Mouse (Mus musculus) hindbrain, embryonic 13.5 days (tissue): ENCODE data around the gene Rprd1b. TPM values are rescaled to one million over a fixed set of nuclear protein-coding genes. Genes with fewer than 3 reads are reported as not detected.
A peak's percentile ranks its signal among the peaks of the same experiment; 100 is the strongest.
"Not testable (repeated sequence)": the region's sequence is repeated elsewhere in the genome, so short reads cannot be mapped to it uniquely, and the experiment has no call there.

Experiments used
- ATAC-seq: fragments of 200-750 bp; cut with Nextera tagmentation; 2 replicates; pipeline ENCODE4 v1.8.0; 2017; ENCODE audit warnings: moderate TSS enrichment; ENCODE audit not compliant: low FRiP score
- H3K27ac ChIP-seq: fragments of 300-500 bp; sonication (generic); 2 replicates; pipeline ENCODE4 v1.5.1; 2015; ENCODE audit warnings: inconsistent platforms, mild to moderate bottlenecking, moderate library complexity
- H3K27me3 ChIP-seq: fragments of 300-500 bp; sonication (generic); 2 replicates; pipeline ENCODE4 v1.6.1; 2015; ENCODE audit warnings: mild to moderate bottlenecking, inconsistent platforms
- H3K36me3 ChIP-seq: fragments of 300-500 bp; sonication (generic); 2 replicates; pipeline ENCODE4 v1.6.1; 2015; ENCODE audit warnings: mild to moderate bottlenecking, inconsistent platforms
- H3K4me1 ChIP-seq: fragments of 300-500 bp; sonication (generic); replicated peaks from 2 replicates; pipeline ENCODE4 v1.6.1; 2015; ENCODE audit warnings: inconsistent platforms
- H3K4me2 ChIP-seq: fragments of 300-500 bp; sonication (generic); 2 replicates; pipeline ENCODE4 v1.6.1; 2015; ENCODE audit warnings: inconsistent platforms, mild to moderate bottlenecking, moderate library complexity
- H3K4me3 ChIP-seq: fragments of 300-500 bp; sonication (generic); 2 replicates; pipeline ENCODE4 v1.5.1; 2015; ENCODE audit warnings: mild to moderate bottlenecking, inconsistent platforms
- H3K9ac ChIP-seq: fragments of 300-500 bp; sonication (generic); 2 replicates; pipeline ENCODE4 v1.6.1; 2015; ENCODE audit warnings: mild to moderate bottlenecking, inconsistent platforms
- H3K9me3 ChIP-seq: fragments of 300-500 bp; sonication (generic); 2 replicates; pipeline ENCODE4 v1.6.1; 2016; ENCODE audit warnings: inconsistent platforms
- WGBS: fragments of 180-500 bp; shearing (Covaris S2); methylation state at CpG from one replicate; pipeline ENCODE4 v1.1.7; 2015; 5-methylcytosine and 5-hydroxymethylcytosine counted together
- polyA plus RNA-seq: library from polyadenylated mRNA; unstranded; fragments of >200 nt; fragmentation: Nextera tagmentation; extraction: Ambion mirVana; gene quantifications from 2 replicates; pipeline ENCODE4 v1.2.1, GENCODE M21; 2015

Rprd1b gene
- polyA plus RNA-seq, 1 experiment from 2014 or later, result 39.8 TPM

DNA sequence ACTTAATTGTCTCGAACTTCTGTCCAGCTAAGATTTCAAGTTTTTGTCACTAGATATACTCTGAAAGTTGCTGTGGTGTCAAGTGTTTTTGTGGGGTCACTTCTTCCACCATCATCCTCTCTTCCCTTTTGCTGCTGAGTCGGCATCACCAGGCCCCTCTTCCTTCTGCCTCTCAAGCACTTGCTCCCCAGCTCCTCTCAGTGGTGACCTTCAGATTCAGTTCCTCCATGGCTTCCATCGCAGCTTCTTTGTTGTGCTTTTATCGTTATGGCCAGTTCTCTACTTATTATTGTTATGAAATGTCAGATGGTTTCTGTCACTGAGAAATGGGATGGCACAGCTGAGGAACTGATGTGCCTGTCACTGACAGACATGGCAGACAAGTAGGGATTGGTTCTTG lies 17.9 kb downstream of the Rprd1b start:
- Histone ChIP-seq H3K27ac (no peak overlapping the region), H3K9ac (0 out of 2 replicates have a peak overlapping the region, but pooled peaks have one; percentile 26), H3K4me3 (no peak overlapping the region), H3K36me3 (peaks cover 46% of the 10 kb centered on the region), H3K9me3 (no peaks in the 10 kb centered on the region), H3K27me3 (no peaks in the 10 kb centered on the region), H3K4me2 (no peak overlapping the region), H3K4me1 (0 out of 2 replicates have a peak, but pooled peaks cover 3% of the 10 kb centered on the region)
- ATAC-seq, result no peak
- WGBS, result 72% methylated on average over 4 of the region's 4 CpGs

DNA sequence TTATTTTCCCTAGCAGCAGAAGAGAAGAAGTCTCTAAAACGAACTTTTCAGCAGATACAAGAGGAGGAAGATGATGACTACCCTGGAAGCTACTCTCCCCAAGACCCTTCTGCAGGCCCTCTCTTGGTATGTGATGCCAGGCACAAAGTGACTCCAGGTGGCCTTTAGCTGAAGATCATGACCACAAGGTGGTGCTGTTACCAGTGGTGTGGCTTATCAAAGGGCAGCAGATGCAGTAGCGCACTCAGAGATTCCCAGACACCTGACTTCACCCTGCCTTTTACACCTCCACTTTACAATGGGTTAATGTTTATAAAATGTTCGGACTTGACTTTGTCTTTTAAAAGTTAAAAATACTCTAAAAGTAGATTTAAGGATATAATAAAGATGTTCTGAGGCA lies 19.6 kb downstream of the Rprd1b start:
- peaks cover 57% of the 10 kb centered on the region for H3K36me3 ChIP-seq
- H3K4me3 ChIP-seq, result no peak overlapping the region
- H3K27ac ChIP-seq, result no peak overlapping the region
- H3K4me2 ChIP-seq, result no peak overlapping the region
- H3K9ac ChIP-seq, result no peak overlapping the region
- H3K9me3 ChIP-seq, result no peaks in the 10 kb centered on the region
- no peak for ATAC-seq
- H3K27me3 ChIP-seq, result no peaks in the 10 kb centered on the region
- WGBS, result 73% methylated on average over 3 of the region's 3 CpGs
- 0 out of 2 replicates have a peak, but pooled peaks cover 3% of the 10 kb centered on the region for H3K4me1 ChIP-seq

DNA sequence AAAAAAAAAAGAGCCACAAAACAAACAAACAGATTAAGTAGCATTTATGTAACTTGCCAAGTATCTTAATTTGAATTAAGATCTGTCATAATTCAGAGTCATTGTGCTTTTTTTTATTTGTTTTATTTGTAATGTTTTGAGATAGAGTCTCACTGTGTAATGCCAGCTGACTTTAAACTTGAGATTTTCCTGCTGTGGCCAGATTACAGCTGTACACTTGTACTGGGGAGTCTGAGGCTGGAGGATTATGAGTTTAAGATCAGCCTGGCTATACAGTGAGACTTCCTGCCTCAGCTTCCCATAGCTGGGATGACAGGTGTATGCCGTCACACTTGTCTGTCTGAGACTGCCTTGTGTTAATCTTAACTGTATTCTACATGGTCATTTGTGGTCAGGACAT lies 20.4 kb downstream of the Rprd1b start:
- Histone ChIP-seq H3K4me1 (0 out of 2 replicates have a peak, but pooled peaks cover 3% of the 10 kb centered on the region), H3K4me2 (no peak overlapping the region), H3K9me3 (no peaks in the 10 kb centered on the region), H3K4me3 (no peak overlapping the region), H3K27me3 (no peaks in the 10 kb centered on the region), H3K36me3 (peaks cover 52% of the 10 kb centered on the region), H3K27ac (no peak overlapping the region), H3K9ac (no peak overlapping the region)
- 98% methylated on average over 1 of the region's 1 CpGs for WGBS
- ATAC-seq, result no peak

DNA sequence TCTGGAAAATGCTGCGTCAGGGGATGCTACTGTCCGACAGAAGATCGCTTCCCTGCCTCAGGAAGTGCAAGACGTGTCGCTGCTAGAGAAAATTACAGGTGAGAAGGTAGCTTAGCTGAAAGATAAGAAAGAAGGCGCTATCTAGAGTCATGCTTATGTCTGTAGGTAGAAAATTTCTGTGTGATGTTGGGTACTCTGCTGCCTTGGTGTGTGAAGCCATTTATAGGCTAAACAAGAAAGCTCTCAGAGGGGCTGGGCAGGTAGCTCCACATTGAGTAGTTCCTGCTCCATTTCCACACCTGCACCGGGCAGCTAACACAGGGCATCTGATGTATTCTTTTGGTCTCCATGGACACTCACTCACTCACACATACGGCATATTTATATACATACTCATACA lies 21.8 kb downstream of the Rprd1b start:
- Histone ChIP-seq H3K4me3 (no peak overlapping the region), H3K36me3 (peaks cover 47% of the 10 kb centered on the region), H3K4me1 (no peaks in the 10 kb centered on the region), H3K4me2 (no peak overlapping the region), H3K9ac (no peak overlapping the region), H3K9me3 (no peaks in the 10 kb centered on the region), H3K27me3 (no peaks in the 10 kb centered on the region), H3K27ac (no peak overlapping the region)
- WGBS, result 97% methylated on average over 8 of the region's 8 CpGs
- ATAC-seq, result no peak

DNA sequence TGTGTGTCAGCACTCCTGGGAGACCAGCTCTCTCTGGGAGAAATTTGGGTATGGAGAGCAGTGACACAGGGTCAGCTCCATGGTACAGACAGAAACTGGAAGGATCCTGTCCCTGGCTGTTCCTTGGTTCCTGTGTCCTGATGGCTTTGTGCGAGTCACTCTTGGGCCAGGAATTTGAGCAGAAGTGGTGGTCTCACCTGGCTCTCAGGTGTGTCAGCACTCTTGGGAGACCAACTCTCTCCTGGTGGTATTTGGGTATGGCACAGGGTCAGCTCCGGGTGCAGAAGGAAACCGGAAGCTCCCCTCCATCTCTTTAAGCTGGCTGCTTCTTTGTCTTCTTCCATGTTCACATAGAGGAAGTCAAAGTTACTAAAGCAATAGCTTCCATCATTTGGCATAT lies 26.3 kb downstream of the Rprd1b start:
- Histone ChIP-seq H3K9me3 (no peaks in the 10 kb centered on the region), H3K27ac (no peak overlapping the region), H3K27me3 (no peaks in the 10 kb centered on the region), H3K9ac (no peak overlapping the region), H3K4me3 (no peak overlapping the region), H3K36me3 (peaks cover 56% of the 10 kb centered on the region), H3K4me1 (peaks cover 11% of the 10 kb centered on the region), H3K4me2 (no peak overlapping the region)
- no peak for ATAC-seq
- 97% methylated on average over 3 of the region's 3 CpGs for WGBS

DNA sequence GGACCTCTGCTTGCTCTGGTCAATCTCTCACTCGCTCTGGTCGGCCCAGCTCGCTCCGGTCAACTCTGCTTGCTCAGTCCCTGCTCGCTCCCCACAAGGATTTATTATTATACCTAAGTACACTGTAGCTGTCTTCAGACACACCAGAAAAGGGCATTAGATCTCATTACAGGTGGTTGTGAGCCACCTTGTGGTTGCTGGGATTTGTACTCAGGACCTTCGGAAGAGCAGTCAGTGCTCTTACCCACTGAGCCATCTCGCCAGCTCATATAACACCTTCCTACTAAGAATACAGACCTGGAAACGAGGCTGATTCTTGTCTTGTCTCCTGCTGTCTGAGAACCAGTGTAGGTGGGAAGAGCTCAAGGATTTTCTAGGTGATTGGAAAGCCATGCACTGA lies 27.1 kb downstream of the Rprd1b start:
- not testable (repeated sequence) for H3K27ac ChIP-seq, H3K9me3 ChIP-seq, ATAC-seq, H3K4me2 ChIP-seq, H3K4me3 ChIP-seq, H3K27me3 ChIP-seq, H3K9ac ChIP-seq
- Histone ChIP-seq H3K36me3 (peaks cover 56% of the 10 kb centered on the region), H3K4me1 (peaks cover 18% of the 10 kb centered on the region)
- 94% methylated on average over 8 of the region's 8 CpGs for WGBS

DNA sequence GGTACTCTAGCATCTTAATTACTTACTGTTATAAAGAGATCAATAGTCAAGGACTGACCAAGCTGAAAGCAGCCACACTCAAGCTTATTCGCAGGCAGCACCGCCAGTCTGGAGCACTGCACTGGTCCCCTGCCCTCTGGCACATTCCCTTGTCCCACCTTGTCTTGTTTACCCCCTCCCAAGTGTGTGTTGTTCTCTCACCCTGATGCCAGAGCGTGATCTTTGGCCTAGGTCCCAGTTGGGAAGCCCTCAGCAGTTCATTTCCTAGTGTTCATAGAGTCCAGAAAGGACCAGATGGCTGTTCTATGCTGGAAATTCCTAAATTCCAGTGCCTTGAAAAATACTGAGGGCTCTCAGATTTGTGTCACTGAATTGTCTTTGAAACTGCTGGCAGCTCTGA lies 28.7 kb downstream of the Rprd1b start:
- peaks cover 18% of the 10 kb centered on the region for H3K4me1 ChIP-seq
- no peaks in the 10 kb centered on the region for H3K9me3 ChIP-seq
- H3K4me3 ChIP-seq, result no peak overlapping the region
- no peaks in the 10 kb centered on the region for H3K27me3 ChIP-seq
- no peak for ATAC-seq
- H3K9ac ChIP-seq, result no peak overlapping the region
- WGBS, result 87% methylated on average over 3 of the region's 3 CpGs
- H3K36me3 ChIP-seq, result peaks cover 60% of the 10 kb centered on the region
- H3K4me2 ChIP-seq, result no peak overlapping the region
- no peak overlapping the region for H3K27ac ChIP-seq

DNA sequence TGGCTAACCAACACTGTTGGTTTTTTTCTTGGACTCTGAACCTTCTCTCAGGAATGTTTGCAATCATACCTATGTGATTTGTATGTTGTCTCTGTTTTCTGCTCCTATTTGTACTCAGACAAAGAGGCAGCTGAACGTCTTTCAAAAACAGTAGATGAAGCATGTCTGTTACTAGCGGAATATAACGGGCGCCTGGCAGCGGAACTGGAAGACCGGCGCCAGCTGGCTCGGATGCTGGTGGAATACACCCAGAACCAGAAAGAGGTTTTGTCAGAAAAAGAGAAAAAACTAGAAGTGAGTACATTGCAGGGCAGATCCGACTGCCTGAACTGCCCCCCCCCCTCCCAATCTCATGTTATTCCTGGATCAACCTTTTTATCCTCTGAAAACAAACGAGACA lies 30.2 kb downstream of the Rprd1b start:
- 73% methylated on average over 10 of the region's 10 CpGs for WGBS
- Histone ChIP-seq H3K36me3 (peaks cover 61% of the 10 kb centered on the region), H3K27ac (no peak overlapping the region), H3K27me3 (no peaks in the 10 kb centered on the region), H3K4me2 (no peak overlapping the region), H3K4me3 (no peak overlapping the region), H3K9me3 (no peaks in the 10 kb centered on the region), H3K9ac (no peak overlapping the region), H3K4me1 (peaks cover 18% of the 10 kb centered on the region)
- no peak for ATAC-seq

DNA sequence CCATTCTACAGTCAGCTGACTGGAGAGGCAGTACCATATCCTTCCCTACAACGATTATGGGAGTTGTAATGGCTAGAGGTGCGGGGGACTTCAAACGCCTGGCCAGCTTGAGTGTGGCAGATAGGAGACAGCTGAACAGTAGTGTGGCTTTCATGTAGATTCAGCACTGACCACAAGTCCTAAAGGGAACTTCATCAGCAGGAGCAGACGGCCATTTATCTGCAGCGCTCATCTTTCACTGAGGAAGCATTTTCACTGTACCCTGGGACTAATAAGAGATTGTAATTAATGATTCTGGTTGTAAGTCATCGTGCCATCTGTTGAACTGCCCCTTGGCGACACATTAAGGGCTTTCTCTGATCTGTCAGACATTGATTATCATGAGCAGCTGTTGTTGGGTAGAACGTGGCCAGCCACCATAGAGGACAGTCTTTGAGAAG lies 31.4 kb downstream of the Rprd1b start:
- Histone ChIP-seq H3K36me3 (peaks cover 60% of the 10 kb centered on the region), H3K27me3 (no peaks in the 10 kb centered on the region), H3K4me3 (no peak overlapping the region), H3K4me1 (peaks cover 18% of the 10 kb centered on the region), H3K4me2 (no peak overlapping the region), H3K9ac (no peak overlapping the region; the same call in 1 of the 2 replicates), H3K9me3 (no peaks in the 10 kb centered on the region), H3K27ac (peak overlapping the region; percentile 73)
- 50% methylated on average over 8 of the region's 8 CpGs for WGBS
- ATAC-seq, result peak; percentile 43; the same call in 1 of the 2 replicates

DNA sequence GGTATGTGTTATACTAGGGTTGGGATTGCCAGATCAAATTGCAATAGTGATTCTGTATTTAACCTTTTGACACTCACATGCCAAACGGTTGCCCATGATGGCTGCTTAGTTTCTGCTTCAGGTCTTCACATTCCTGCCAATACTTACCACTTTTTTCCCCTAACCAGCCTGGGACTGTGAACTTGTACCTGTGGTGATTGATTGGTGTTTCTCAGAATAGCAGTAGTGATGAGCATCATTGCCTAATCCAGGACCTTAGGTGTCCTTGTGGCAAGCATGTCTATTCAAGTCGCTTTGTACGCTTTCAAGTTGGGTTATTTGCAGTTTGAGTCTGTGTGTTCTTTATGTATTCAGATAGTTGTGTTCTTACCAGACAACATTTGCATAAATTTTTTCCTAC lies 34.7 kb downstream of the Rprd1b start:
- ATAC-seq, result no peak
- Histone ChIP-seq H3K9me3 (no peaks in the 10 kb centered on the region), H3K27ac (no peak overlapping the region), H3K4me2 (no peak overlapping the region), H3K36me3 (peaks cover 62% of the 10 kb centered on the region), H3K4me3 (no peak overlapping the region), H3K9ac (no peak overlapping the region), H3K4me1 (peaks cover 22% of the 10 kb centered on the region), H3K27me3 (no peaks in the 10 kb centered on the region)
- WGBS, result 93% methylated on average over 3 of the region's 3 CpGs

DNA sequence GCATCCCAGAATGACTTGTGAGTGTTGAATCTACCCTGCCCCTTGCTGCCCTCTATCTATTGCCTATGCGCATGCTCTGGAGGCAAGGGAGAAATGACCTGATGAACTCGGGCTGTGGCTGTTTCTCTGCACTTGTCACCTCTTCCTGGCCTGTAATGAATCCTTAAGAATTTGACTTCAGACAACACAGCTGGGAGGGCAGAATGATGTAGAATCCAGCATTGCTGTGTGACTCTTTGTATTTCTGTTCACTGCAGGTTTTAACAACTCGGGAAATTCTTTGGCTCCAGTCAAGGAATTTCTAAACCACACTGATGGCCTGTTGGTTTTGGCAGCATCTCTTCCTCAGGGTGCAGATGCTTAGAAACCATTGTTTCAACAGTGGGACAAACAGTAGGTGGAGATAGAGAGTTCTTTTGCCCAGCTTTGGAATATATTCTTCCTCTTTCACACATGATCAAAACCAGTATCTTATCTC lies 36.3 kb downstream of the Rprd1b start:
- WGBS, result 61% methylated on average over 3 of the region's 3 CpGs
- H3K4me3 ChIP-seq, result no peak overlapping the region
- no peaks in the 10 kb centered on the region for H3K27me3 ChIP-seq
- no peak overlapping the region for H3K4me2 ChIP-seq
- no peak for ATAC-seq
- peaks cover 51% of the 10 kb centered on the region for H3K36me3 ChIP-seq
- H3K9me3 ChIP-seq, result no peaks in the 10 kb centered on the region
- H3K9ac ChIP-seq, result no peak overlapping the region
- H3K27ac ChIP-seq, result no peak overlapping the region
- peaks cover 11% of the 10 kb centered on the region for H3K4me1 ChIP-seq

DNA sequence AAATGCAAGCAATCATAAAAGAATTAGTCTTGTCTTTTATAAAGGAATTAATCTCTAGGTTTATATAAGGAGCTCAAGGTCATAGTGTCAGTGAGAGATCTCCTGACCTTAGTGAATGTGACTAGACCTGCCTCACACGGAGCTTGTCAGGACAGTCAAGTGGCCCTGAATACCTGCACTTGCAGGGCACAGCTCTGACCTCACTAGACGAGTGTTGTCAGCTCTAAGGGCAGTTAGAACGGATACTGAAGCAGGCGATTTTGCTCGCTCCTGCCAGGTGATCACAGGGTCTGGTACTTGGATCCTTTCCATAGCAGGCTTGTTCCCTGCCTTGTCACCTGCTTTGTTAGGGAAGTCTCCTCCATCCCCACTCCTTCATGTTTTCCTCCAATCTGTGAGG lies 36.8 kb downstream of the Rprd1b start:
- Histone ChIP-seq H3K36me3 (peaks cover 49% of the 10 kb centered on the region), H3K4me1 (peaks cover 6% of the 10 kb centered on the region; the same call in 1 of the 2 replicates), H3K4me2 (no peak overlapping the region), H3K27me3 (no peaks in the 10 kb centered on the region), H3K9ac (no peak overlapping the region), H3K27ac (no peak overlapping the region), H3K9me3 (no peaks in the 10 kb centered on the region), H3K4me3 (no peak overlapping the region)
- ATAC-seq, result no peak
- 90% methylated on average over 5 of the region's 5 CpGs for WGBS

DNA sequence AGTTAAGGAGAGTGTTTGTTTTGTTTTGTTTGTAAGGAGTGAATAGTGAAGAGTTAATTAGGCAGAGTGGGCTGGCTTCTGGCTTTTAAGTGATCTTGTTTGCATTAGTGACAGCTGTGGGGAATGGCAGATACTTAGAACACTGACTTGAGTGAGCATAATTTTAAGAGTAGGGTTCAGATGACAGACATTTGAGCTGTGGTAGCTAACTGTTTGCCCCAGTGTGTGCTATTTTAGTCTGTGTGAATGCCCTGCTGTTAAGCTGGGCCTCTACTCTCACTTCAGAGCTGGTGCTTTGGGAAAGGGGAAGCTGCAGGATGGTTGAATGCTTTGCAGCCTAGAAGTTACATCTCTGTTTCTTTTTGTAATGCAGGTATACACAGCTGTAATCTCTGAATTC lies 38.2 kb downstream of the Rprd1b start:
- Histone ChIP-seq H3K4me3 (no peak overlapping the region), H3K27me3 (no peaks in the 10 kb centered on the region), H3K9ac (no peak overlapping the region), H3K4me2 (no peak overlapping the region), H3K36me3 (peaks cover 54% of the 10 kb centered on the region), H3K9me3 (no peaks in the 10 kb centered on the region), H3K27ac (no peak overlapping the region), H3K4me1 (0 out of 2 replicates have a peak, but pooled peaks cover 4% of the 10 kb centered on the region)
- no peak for ATAC-seq
